Mouse (Mus musculus): ENCODE measurements at regions not wholly inside any gene's neighbourhood (a gene's known extent, or its start where the extent isn't known, plus 50 kb on each side); places are given as distances from the start of the nearest gene placed in this dataset.

DNA sequence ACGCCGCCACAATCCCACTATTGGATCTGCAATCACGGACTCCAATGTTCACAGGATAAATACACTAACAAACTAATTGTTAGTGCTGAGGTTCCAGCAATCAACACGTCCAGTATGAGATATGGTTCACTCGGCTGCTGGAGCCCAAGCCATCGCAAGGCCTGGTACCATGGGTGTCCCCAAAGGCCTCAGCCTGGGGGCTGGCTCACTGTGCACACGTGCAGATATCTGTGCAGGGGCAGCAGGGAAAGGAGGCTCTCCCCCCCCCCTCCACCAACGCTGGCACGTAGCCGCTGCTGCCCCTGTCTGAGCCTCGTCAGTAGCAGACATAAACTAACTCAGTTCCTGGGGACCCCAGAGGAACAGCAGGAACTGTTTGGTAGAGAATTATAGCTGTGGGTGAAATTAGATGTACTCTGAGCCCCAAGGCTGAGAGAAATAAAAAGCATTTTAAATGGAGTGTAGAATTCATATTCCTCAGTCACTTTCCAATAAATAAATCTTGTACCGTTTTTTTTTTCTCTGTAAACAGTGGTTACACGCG lies 210.3 kb upstream of the Mvb12b start:
- TF ChIP-seq CTCF (IDR thresholded peaks at IDR 0.05; ENCODE audit: control insufficient read depth, insufficient read depth, insufficient read length): no peak
- TF ChIP-seq MYOG (IDR thresholded peaks at IDR 0.05; ENCODE audit: control insufficient read depth, extremely low read depth, insufficient read length): no peak
- TF ChIP-seq MAX (IDR thresholded peaks at IDR 0.05): no peak
- TF ChIP-seq CEBPB (IDR thresholded peaks at IDR 0.05; ENCODE audit: low read depth): no peak
- TF ChIP-seq USF1 (IDR thresholded peaks at IDR 0.05; ENCODE audit: low read depth): no peak

Data from C2C12 (cell line).